Mouse (Mus musculus): ENCODE data around the gene Pou1f1.
A peak's percentile ranks its signal among the peaks of the same experiment; 100 is the strongest.

Pou1f1 gene

GRCm38 (mm10) chr16:65520211-65520610, at the start of gene Pou1f1:
Gene Pou1f1, plus strand, starts transcription at chr16:65520511.
- DNase-seq (ENCODE audit: low spot score in 2 of 2) = no peak

- no peak for DNase-seq (ENCODE audit: low spot score in 2 of 2)
Observed at GRCm38 (mm10) chr16:65470650-65471049, 49.7 kb upstream of the Pou1f1 start.

DNA sequence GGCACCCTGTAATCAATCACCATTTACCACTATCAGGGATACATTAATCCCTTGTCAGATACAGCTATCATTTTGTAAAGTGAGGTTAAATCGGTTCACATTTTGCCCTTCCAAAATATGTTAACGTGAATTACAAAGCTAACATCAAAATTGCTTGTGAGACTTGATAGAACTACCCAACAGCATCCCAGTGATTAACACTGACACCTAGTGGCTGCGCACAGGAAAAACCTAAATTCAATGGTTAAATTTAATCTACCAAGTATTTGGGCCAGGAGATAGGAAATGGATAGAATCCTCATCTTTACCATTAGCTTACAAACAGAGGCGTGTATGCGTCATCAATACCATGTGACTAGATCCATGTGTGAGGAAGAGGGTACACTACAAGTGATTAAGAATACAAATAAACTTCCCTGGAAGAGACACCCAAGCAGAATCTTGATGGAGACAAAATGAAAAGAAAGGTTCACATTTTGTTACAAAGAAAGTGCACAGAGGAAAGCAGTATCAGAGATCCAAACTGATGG, 47.8 kb upstream of the Pou1f1 start:
- no peak for DNase-seq (ENCODE audit: low spot score in 2 of 2)

DNA sequence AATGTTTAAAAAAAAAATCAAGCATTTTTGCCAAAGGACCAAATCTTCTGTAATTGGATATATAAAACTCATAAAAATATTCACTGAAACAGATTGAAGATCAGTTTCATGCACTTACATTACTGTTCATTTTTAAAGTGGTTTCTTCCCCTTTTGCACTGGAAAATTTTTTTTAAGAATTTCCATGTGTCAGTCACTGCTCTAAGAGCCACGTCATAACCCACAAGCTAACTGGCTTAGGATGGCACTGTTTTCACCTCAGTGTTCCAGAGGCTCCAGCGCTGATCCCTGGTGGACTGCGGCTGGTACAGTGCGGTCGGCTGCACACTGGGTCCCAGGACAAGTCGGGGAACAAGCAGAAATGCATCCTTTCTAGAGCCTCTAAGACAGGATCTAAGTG, 34.6 kb upstream of the Pou1f1 start:
- no peak for DNase-seq (ENCODE audit: low spot score in 2 of 2)

- DNase-seq (ENCODE audit: low spot score in 2 of 2) = no peak
Observed at GRCm38 (mm10) chr16:65496030-65496429, 24.3 kb upstream of the Pou1f1 start.

DNA sequence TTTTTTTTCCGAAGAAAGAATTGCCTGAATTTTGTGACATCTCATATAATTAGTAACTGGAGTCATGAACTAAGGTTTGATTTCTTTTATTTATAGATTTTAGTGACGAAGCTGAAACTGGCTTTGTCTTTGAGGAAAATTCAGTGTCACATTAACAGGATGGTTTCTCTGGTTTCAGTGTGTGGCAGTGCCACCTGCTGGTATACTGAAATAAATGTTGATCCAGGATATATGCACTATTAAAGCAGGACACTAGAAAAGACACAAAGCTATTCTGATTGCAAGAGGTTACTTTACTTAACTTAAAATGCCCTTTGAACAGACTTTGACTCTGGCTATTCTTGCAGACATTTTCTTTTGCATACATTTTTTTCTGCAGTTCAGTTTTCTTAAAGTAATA, 23.3 kb upstream of the Pou1f1 start:
- no peak for DNase-seq (ENCODE audit: low spot score in 2 of 2)

GRCm38 (mm10) chr16:65514223-65514622, 6.1 kb upstream of the Pou1f1 start:
- DNase-seq (ENCODE audit: low spot score in 2 of 2) = no peak

DNA sequence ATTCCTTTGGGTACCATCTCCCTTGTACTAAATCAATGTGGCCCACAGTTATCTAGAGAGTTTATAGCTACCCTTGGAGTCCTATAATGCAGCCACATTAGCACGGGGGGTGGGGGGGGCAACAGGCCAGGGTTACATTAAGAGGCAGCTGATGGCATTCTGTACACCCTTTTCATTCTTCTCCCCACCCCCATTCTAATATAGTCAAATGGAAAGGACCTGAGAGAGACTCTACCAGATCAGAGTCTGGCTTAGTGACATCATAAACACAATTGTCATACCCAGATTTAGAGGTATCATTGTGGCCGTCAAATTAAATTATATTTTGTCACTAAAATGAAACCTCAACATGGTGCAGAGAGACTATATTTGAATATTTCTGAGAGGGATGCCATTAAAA, 5.7 kb downstream of the Pou1f1 start:
- DNase-seq (ENCODE audit: low spot score in 2 of 2) = no peak

DNA sequence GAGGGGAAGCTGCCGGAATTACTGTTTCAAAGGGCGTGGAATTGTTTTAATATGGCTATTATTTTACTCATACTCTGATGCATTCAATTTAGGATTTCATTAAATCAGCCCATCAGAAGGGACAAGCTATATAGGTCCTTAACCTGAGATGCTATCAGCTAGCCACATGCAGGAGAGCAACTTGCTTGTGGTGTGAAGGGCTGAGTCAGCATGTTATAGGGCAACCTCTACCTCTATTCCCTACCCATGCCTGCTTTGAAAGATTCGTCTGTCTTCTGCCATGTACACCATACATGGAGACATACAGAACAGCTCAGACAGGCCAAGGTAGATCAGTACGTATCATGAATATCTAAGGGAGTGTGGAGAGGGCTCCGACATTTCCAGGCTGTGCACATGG, 6.4 kb downstream of the Pou1f1 start:
- DNase-seq (ENCODE audit: low spot score in 2 of 2) = no peak

DNA sequence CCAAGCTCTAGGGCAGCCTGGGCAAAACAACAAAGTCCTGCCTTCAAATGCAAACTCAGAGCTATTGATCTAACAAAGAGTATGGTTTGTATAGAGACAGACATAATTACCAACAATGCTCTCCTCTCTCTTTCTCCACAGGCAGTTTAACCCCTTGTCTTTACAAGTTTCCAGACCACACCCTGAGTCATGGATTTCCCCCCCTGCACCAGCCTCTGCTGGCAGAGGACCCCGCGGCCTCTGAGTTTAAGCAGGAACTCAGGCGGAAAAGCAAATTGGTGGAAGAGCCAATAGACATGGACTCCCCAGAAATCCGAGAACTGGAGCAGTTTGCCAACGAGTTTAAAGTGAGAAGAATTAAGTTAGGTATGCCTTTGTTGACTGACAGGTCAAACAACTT, 9.3 kb downstream of the Pou1f1 start:
- no peak for DNase-seq (ENCODE audit: low spot score in 2 of 2)

DNA sequence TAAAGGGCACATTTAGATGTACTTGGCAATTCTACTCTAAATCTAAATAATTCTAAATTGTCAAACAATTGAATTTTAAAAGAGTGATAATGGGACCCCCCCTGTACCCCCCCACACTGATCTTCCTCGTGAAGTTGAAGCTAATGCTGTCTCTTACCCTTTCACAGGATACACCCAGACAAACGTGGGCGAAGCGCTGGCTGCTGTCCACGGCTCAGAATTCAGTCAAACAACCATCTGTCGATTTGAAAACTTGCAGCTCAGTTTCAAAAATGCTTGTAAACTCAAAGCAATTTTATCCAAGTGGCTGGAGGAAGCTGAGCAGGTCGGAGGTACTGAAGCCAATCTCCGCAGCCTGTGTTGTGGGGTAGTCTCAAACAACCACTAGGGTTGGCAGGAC, 11.4 kb downstream of the Pou1f1 start:
- DNase-seq (ENCODE audit: low spot score in 2 of 2) = no peak

DNA sequence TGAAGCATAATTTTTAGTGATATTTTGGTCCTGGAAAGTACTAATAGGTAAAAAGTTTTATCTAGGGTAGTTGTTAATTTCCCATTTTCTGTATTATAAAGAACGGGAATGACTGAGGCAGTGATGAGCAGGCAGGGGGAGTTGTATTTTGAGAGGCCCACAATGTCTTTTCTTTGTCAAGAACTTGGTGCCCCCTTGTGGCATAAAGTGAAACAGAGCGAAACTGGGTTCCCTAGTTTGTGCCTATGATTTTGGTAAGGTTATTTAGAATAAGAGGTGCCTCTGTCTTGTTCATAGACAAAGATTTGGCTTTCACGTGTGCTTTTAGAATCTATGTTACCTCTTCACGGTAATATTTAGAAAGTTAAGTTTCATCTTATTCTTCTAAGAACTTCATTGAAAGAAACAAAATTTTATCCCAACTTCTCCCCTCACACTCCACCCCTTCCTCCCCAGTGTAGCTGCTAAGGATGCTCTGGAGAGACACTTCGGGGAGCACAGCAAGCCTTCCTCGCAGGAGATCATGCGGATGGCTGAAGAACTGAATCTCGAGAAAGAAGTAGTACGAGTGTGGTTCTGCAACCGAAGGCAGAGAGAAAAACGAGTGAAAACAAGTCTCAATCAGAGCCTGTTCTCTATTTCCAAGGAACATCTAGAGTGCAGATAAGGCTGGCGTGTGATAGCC, 13.1 kb downstream of the Pou1f1 start:
- no peak for DNase-seq (ENCODE audit: low spot score in 2 of 2)

DNA sequence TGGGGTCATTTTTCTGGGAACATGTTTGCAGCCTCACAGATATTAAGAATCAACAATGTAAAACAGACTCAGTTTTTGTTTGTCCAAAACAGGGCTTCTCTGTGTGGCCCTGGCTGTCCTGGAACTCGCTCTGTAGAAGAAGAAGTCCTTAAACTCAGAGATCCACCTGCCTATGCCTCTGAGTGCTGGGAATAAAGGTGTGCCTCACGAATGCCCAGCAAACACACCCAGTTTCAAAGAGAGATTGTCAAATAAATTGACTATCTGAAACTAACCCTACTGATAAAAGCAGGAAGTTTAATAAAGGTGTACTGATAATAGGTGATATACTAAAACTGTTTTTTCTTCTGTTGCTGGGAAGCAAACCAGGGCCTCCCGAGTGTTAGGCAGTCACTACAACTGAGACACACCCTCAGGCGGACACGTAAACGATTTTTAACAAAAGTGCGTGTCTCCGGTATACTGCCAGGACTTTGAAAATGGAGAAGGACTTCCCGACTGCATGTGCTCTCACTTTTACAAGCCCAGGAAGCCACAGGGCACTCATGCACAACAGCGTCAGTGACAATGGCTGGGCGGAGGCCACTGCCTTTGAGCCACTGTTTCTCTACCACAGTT, 23.5 kb downstream of the Pou1f1 start:
- DNase-seq (ENCODE audit: low spot score in 2 of 2) = no peak

- DNase-seq (ENCODE audit: low spot score in 2 of 2) = no peak
Observed at GRCm38 (mm10) chr16:65548960-65549359, 28.6 kb downstream of the Pou1f1 start.

GRCm38 (mm10) chr16:65550814-65551213, 30.5 kb downstream of the Pou1f1 start:
- DNase-seq (ENCODE audit: low spot score in 2 of 2) = no peak

DNA sequence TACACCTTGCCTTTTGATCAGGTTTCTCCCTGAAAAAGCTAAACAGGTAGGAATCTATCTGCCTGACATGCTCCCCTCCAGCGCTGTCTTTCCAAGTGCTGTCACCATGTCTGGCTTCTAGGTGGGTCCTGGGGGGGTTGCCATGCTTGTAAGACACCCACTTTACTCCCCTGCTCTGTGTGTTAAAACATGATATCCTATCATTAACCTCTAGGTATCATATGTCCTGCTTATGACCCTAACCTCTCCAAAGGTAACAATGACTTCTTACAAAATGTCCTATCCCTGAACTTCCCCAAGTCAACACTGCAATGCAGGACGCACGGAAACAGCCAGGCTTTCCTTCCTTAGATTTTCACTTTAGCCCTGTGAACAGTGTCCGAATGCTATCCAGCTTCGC, 34.0 kb downstream of the Pou1f1 start:
- no peak for DNase-seq (ENCODE audit: low spot score in 2 of 2)

DNA sequence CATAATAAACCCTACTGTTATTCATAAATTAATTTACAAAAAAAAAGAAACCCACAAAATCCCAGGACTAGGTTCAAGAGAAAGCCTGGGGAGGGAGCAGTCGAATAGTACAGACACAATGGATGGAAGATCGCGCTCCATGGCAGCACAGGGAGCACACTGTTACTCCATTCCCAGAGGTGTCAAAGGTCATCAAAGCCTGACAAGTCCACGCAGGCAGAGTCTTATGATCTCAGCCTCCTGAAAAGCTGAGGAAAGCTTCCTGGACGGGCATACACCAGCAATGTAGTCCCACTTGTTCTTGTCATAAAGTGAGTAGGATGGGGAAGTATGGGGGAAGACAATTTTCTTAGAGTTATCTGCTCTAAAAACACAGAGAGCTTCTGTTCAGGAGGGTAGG, 37.1 kb downstream of the Pou1f1 start:
- DNase-seq (ENCODE audit: low spot score in 2 of 2) = no peak

DNA sequence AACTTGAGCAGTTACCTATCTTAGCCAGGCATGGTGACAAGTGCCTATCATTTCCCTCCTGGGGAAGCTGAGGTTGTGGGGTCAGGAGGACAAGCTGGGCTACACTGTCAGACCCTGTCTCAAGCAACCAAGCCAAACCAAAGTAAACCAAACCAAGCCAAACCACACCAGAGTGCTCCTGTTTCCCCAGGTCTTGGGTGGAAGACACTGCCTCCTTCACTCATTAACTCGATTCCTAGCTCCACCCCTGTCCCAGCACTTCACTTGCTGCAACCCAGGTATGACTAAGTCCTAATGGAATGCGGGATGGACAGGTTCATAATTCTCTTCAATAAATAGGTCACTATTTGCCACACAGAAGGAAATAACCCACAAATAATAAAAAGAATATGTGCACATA, 39.3 kb downstream of the Pou1f1 start:
- DNase-seq (ENCODE audit: low spot score in 2 of 2) = no peak

- DNase-seq (ENCODE audit: low spot score in 2 of 2) = no peak
Observed at GRCm38 (mm10) chr16:65560996-65561962, 41.0 kb downstream of the Pou1f1 start.

- peak; percentile 75 to 76 for DNase-seq (ENCODE audit: low spot score in 2 of 2)
Observed at GRCm38 (mm10) chr16:65561963-65562863, 41.9 kb downstream of the Pou1f1 start, which contains the start of gene Chmp2b. Gene Chmp2b, minus strand, starts transcription at chr16:65562726.

DNA sequence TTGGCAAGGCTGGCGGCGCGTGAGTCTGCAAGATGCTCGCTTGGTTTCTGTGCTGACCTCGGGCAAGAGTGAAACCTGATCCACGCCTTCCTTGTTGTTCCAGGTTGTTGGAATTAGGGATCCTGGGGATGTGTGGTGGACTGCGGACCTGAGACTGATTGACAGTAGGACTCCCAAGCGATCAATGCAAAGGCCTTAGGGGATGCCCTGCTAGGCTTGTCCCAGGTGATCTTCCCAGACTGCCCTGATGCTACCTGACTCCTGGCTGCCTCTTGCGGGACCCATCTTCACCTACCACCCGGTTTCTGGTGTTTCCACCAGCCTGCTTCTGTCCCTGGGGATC, 42.5 kb downstream of the Pou1f1 start:
- no peak for DNase-seq (ENCODE audit: low spot score in 2 of 2)

Data from urinary bladder, postnatal 4 days (tissue).